Mouse (Mus musculus): ENCODE results near the gene Rhof. TPM values are rescaled to one million over a fixed set of nuclear protein-coding genes. Genes with fewer than 3 reads are reported as not detected.
A peak's percentile ranks its signal among the peaks of the same experiment; 100 is the strongest.

Rhof gene
- polyA plus RNA-seq, 1 experiment: 0.48 TPM

DNA sequence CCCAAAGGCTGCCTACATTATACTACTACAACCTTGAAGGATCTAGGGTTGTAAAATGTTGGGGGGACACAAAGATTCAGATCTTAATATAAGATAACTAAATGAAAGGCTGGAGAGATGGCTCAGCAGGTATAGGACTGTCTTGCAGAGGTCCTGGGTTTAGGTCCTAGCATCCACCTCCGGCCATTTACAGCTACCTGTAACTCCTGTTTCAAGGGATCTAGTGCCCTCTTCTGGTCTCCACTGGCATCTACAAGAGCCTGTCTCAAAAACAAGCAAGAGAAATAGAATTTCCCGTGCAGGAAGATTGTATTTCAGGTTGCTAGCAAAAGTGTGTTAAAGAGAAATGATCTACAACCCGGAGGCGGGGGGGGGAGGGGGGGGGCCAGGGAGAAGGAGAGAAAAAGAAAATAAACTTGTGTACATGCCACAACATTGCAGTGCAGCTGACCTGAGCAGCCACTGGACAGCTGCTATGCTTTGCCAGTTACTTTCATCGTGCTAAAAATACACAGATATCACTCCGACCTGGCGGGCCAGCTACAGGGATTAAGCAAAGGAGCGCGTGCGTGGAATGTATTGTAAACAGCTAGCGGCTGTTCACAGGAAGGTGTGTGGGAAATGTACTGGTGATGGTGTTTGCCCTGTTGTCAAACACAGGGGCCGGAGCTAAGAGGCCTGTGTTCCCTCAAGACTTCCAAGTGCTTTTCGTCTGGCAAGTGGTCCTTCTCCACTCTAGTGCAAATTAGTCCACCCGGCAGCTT lies 72.6 kb downstream of the Rhof start:
- no peak overlapping the region for H3K4me3 ChIP-seq (ENCODE audit: insufficient read depth, low read depth, low read length)
- no peak overlapping the region for H3K27ac ChIP-seq (replicated peaks; ENCODE audit: low read depth, low read length)
- no peaks in the 10 kb centered on the region for H3K4me1 ChIP-seq (ENCODE audit: control insufficient read depth, insufficient read depth, insufficient read length, low read length)

DNA sequence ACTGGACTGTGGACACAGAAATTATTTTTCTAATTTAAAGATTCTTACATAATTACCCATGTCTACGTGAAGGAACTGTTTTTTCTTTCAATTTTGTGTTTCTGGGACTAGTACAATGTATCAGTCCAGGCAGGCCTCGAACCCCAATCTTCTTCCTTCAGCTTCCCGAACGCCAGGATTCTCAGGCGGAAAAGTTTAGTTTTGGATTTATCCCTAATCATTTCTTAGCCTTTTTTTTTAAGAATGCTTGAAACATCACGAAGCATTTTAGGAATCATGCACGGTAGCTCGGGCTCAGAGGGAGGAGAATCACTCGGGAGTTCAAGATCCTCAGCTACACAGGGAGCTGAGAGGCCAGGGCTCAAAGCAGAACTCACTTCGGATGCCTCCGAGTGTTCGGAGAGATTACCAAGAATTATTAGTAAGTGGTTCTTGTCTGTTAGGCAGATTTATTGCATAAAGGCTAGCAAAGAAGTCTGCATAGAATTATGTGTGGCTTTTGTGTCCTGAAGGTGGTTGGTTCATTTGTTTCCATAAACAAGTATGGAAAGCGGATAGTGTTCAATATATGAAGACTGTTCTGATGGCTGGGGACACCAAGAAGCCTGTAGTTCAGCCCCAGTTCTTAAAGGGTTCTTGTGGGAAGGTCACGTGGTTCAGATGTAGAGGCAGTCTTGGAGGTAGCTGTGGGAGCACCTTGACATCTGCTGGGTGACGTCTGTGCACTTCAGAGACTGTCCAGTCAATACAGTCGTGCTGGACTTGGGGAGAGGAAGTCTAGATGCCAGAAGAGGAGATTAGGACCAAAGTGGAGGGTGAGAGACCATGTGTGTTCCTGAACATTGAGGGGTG lies 74.0 kb downstream of the Rhof start:
- H3K4me1 ChIP-seq (ENCODE audit: control insufficient read depth, insufficient read depth, insufficient read length, low read length): no peaks in the 10 kb centered on the region
- H3K4me3 ChIP-seq (ENCODE audit: insufficient read depth, low read depth, low read length): peak overlapping the region; percentile 52
- H3K27ac ChIP-seq (replicated peaks; ENCODE audit: low read depth, low read length): peak overlapping the region; percentile 57

DNA sequence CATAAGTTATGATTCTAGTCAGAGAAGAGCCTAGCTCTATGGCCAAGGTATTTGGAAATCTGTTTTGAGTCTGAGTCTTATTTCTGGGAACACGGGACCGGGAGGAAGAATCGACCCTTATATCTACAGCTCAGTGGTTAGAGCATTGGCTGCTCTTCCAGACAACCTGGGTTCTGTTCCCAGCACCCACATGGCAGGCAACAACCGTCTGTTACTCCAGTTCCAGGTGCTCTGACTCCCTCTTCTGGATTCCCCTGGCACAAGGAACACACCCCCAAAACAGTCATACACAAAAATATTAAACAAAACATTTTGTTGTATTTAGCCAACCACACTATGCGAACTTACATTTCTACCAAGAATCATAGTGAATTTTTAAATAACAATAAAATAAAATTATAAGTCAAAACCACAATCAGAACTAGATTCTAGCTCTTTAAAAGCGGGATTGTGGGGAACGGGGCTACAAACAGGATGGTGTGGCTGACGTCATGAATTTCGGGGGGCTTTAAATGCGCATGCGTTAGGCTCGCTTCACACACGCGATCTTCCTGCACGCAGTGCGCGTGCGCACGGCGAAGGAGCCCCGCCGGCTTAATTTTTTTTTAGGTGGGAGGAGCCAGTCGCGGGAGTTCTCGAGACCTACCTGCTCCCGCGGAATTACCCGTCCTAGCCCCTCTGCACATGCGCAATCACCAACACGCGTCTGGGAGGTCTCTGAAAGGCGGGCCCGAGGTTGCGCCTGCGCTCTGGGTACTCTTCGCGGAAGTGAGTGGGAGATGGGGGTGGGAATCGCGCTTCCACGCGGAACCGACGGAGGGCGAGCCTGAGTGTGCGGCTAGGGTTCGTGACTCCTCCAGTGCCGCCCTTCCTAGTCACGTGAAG lies 74.9 kb downstream of the Rhof start:
- peak overlapping the region; percentile 57 for H3K27ac ChIP-seq (replicated peaks; ENCODE audit: low read depth, low read length)
- H3K4me3 ChIP-seq (ENCODE audit: insufficient read depth, low read depth, low read length): peak overlapping the region; percentile 52
- H3K4me1 ChIP-seq (ENCODE audit: control insufficient read depth, insufficient read depth, insufficient read length, low read length): no peaks in the 10 kb centered on the region

Other genes with a start within 250 kb of the Rhof start
- gene Kdm2b, start 142.9 kb downstream of the Rhof start, polyA plus RNA-seq (2012; ENCODE audit: insufficient read depth, insufficient read length, missing spikeins): 6.3 and 6.5 TPM in 2 replicates
- gene Orai1, start 117.6 kb downstream of the Rhof start, polyA plus RNA-seq (2012; ENCODE audit: insufficient read depth, insufficient read length, missing spikeins): 6.9 and 7.6 TPM in 2 replicates
- gene Morn3, start 85.7 kb downstream of the Rhof start, polyA plus RNA-seq (2012; ENCODE audit: insufficient read depth, insufficient read length, missing spikeins): not detected in 2 replicates
- gene Tmem120b, start 64.3 kb downstream of the Rhof start, polyA plus RNA-seq (2012; ENCODE audit: insufficient read depth, insufficient read length, missing spikeins): 91.8 and 116 TPM in 2 replicates
- gene Setd1b, start 9.5 kb upstream of the Rhof start, polyA plus RNA-seq (2012; ENCODE audit: insufficient read depth, insufficient read length, missing spikeins): 5.4 and 8.3 TPM in 2 replicates
- 18.4 and 19.5 TPM in 2 replicates for gene Psmd9, start 36.7 kb upstream of the Rhof start, polyA plus RNA-seq (2012; ENCODE audit: insufficient read depth, insufficient read length, missing spikeins)
- 1.7 TPM in 2 replicates for gene Hpd, start 50.0 kb upstream of the Rhof start, polyA plus RNA-seq (2012; ENCODE audit: insufficient read depth, insufficient read length, missing spikeins)
- 0.24 and 0.54 TPM in 2 replicates for gene Wdr66, start 119.4 kb upstream of the Rhof start, polyA plus RNA-seq (2012; ENCODE audit: insufficient read depth, insufficient read length, missing spikeins)
- gene Bcl7a, start 211.1 kb upstream of the Rhof start, polyA plus RNA-seq (2012; ENCODE audit: insufficient read depth, insufficient read length, missing spikeins): 9.7 and 9.8 TPM in 2 replicates

Data from brown adipose tissue, adult 24 weeks (tissue).